Mouse (Mus musculus): Measurements from ENCODE around the gene Arsb.

GRCm38 (mm10) chr13:93930561-93931340 lies 159.3 kb downstream of the Arsb start:
- TF ChIP-seq CTCF (IDR thresholded peaks at IDR 0.05; ENCODE audit: low read depth, low read length) = no peak
- no peak for TF ChIP-seq POLR2A (IDR thresholded peaks at IDR 0.05; ENCODE audit: extremely low read depth, insufficient read depth, low read length)
